Mouse (Mus musculus) stomach, embryonic 15.5 days (tissue): ENCODE measurements around the gene Ccdc184. TPM values are rescaled to one million over a fixed set of nuclear protein-coding genes. Genes with fewer than 3 reads are reported as not detected.

ENCODE experiments used
- ATAC-seq: fragments of 200-750 bp; cut with Nextera tagmentation; 2 replicates; pipeline ENCODE4 v1.8.0; 2017; ENCODE audit warnings: low read depth, moderate number of reproducible peaks, moderate TSS enrichment; ENCODE audit not compliant: insufficient read depth, low FRiP score
- H3K27ac ChIP-seq: fragments of 300-500 bp; sonication (generic); 2 replicates; pipeline ENCODE4 v1.5.1; 2015; ENCODE audit warnings: mild to moderate bottlenecking, inconsistent platforms
- H3K27me3 ChIP-seq: fragments of 300-500 bp; sonication (generic); replicated peaks from 2 replicates; pipeline ENCODE4 v1.6.1; 2015; ENCODE audit warnings: inconsistent platforms
- H3K36me3 ChIP-seq: fragments of 300-500 bp; sonication (generic); 2 replicates; pipeline ENCODE4 v1.6.1; 2015; ENCODE audit warnings: inconsistent platforms
- H3K4me1 ChIP-seq: fragments of 300-500 bp; sonication (generic); 2 replicates; pipeline ENCODE4 v1.6.1; 2015; ENCODE audit warnings: inconsistent platforms
- H3K4me2 ChIP-seq: fragments of 300-500 bp; sonication (generic); 2 replicates; pipeline ENCODE4 v1.6.1; 2015; ENCODE audit warnings: mild to moderate bottlenecking, inconsistent platforms
- H3K4me3 ChIP-seq: fragments of 300-500 bp; sonication (generic); replicated peaks from 2 replicates; pipeline ENCODE4 v1.5.1; 2015; ENCODE audit warnings: inconsistent platforms
- H3K9ac ChIP-seq: fragments of 300-500 bp; sonication (generic); 2 replicates; pipeline ENCODE4 v1.6.1; 2015; ENCODE audit warnings: inconsistent platforms
- H3K9me3 ChIP-seq: fragments of 300-500 bp; sonication (generic); 2 replicates; pipeline ENCODE4 v1.6.1; 2016; ENCODE audit warnings: inconsistent platforms
- WGBS: fragments of 180-500 bp; shearing (Covaris S2); methylation state at CpG from one replicate; pipeline ENCODE4 v1.1.7; 2015; 5-methylcytosine and 5-hydroxymethylcytosine counted together
- polyA plus RNA-seq: library from polyadenylated mRNA; unstranded; fragments of >200 nt; fragmentation: Nextera tagmentation; extraction: Ambion mirVana; gene quantifications from 2 replicates; pipeline ENCODE4 v1.2.1, GENCODE M21; 2015

Gene Ccdc184
- polyA plus RNA-seq, 1 experiment from 2014 or later: 2.0 TPM

- Histone ChIP-seq H3K4me3 (peak overlapping the region; percentile 54), H3K9ac (no peak overlapping the region), H3K27ac (peak overlapping the region; percentile 52), H3K4me2 (peak overlapping the region; percentile 70), H3K9me3 (no peaks in the 10 kb centered on the region), H3K27me3 (0 out of 2 replicates have a peak, but pooled peaks cover 3% of the 10 kb centered on the region), H3K36me3 (no peaks in the 10 kb centered on the region), H3K4me1 (0 out of 2 replicates have a peak, but pooled peaks cover 5% of the 10 kb centered on the region)
- WGBS: 8% methylated on average over 26 of the region's 26 CpGs
- no peak for ATAC-seq
Observed at GRCm38 (mm10) chr15:98180567-98181131, 13.7 kb downstream of the Ccdc184 start.

- H3K36me3 ChIP-seq: no peaks in the 10 kb centered on the region
- peak overlapping the region; percentile 54 for H3K4me3 ChIP-seq
- H3K27me3 ChIP-seq: no peaks in the 10 kb centered on the region
- no peaks in the 10 kb centered on the region for H3K9me3 ChIP-seq
- peak overlapping the region; percentile 52 for H3K27ac ChIP-seq
- H3K9ac ChIP-seq: no peak overlapping the region
- under 1% methylated on average over 30 of the region's 30 CpGs for WGBS
- 0 out of 2 replicates have a peak, but pooled peaks cover 5% of the 10 kb centered on the region for H3K4me1 ChIP-seq
- ATAC-seq: peak; percentile 98
- peak overlapping the region; percentile 70 for H3K4me2 ChIP-seq
Observed at GRCm38 (mm10) chr15:98181132-98181711, 14.3 kb downstream of the Ccdc184 start.

DNA sequence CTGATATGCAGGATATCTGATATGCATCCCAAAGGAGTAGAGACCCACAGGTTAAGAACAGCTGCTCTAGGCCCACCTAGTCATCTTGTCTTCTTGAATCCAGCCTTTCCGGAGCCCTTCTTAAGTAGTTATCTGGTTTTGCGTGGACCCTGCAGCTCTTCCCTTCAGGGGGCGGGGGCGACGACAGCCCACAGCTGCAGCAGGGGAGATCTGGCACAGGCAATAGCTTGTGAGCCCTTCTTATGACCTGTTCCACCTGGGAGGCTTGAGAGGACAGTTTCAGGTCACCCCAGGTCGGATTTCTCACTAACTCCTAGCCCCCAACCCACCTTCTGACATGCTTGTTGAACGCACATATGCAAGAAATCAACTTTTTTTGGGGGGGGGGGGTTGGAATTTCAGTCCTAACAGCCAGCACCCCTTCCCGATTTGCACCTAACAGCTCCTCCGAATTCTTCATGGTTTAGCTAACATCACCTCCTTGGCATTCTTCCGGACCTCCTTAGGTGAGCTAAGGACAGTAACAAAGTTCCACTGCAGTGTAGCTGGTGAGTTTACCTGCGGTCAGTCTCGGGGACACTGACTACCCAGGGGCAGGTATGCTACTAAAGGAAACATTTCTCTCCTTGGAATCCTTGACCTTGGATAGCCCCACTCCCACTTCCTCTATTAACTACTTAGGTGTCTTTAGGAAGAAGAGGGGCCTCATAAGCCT, 15.1 kb downstream of the Ccdc184 start:
- Histone ChIP-seq H3K9me3 (no peaks in the 10 kb centered on the region), H3K9ac (no peak overlapping the region), H3K4me3 (no peak overlapping the region), H3K36me3 (no peaks in the 10 kb centered on the region), H3K27me3 (no peaks in the 10 kb centered on the region), H3K4me2 (peak overlapping the region; percentile 70), H3K27ac (no peak overlapping the region), H3K4me1 (0 out of 2 replicates have a peak, but pooled peaks cover 5% of the 10 kb centered on the region)
- WGBS: 61% methylated on average over 12 of the region's 12 CpGs
- ATAC-seq: no peak

DNA sequence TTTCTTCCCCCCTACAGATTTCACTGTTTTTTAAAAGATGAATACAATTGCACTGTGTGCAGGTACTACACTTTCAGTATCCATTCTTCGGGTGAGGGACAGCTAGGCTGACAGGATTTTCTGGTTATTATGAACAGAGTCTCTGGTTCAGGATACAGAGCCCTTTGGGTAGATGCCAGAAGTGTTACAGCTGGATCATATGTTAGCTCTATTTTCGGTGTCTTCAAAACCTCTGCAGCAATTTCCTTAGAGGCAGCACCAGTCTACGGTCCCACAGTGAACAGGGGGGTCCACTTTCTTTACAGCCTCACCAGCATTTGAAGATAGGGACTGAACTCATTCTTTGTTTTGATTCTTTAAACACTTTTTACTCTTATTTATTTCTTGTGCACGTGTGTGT, 17.5 kb downstream of the Ccdc184 start:
- Histone ChIP-seq H3K27me3 (no peaks in the 10 kb centered on the region), H3K4me1 (0 out of 2 replicates have a peak, but pooled peaks cover 5% of the 10 kb centered on the region), H3K4me3 (no peak overlapping the region), H3K36me3 (no peaks in the 10 kb centered on the region), H3K27ac (no peak overlapping the region), H3K9me3 (no peaks in the 10 kb centered on the region), H3K9ac (no peak overlapping the region), H3K4me2 (no peak overlapping the region)
- no peak for ATAC-seq
- WGBS: 49% methylated on average over 4 of the region's 4 CpGs

DNA sequence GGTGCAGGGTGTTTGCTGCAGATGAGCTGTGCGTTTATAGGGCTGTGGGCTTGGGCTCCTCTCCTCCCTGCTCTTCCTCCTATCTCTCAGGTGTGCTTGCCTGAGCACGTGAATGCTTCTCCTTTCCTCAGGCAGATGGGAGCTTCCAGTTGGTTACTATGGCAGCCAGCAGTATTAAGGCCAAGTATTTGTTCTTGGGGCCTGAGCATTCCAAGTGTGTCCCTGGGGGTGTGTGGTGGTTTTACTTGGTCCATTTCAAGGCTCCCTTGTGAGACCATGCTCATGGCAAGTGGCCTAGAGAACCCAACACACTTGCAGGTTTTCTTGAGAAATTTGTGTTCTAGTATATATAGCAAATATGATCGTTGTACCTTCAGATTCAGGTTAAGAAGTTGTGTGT, 28.5 kb downstream of the Ccdc184 start, which contains the start of gene Olfr288:
Olfr288 (minus strand) TSS at position 101 of the 400 bp plus-strand sequence.
- no peak within 1 kb of the TSS for H3K4me3 ChIP-seq
- H3K4me2 ChIP-seq: no peak within 1 kb of the TSS
- 63% methylated on average over 3 of the region's 3 CpGs for WGBS
- no peaks in the 10 kb centered on the region for H3K36me3 ChIP-seq
- no peaks in the 10 kb centered on the region for H3K9me3 ChIP-seq
- no peak within 1 kb of the TSS for H3K27ac ChIP-seq
- H3K9ac ChIP-seq: no peak within 1 kb of the TSS
- ATAC-seq: no peak
- H3K4me1 ChIP-seq: no peaks in the 10 kb centered on the region
- no peaks in the 10 kb centered on the region for H3K27me3 ChIP-seq

DNA sequence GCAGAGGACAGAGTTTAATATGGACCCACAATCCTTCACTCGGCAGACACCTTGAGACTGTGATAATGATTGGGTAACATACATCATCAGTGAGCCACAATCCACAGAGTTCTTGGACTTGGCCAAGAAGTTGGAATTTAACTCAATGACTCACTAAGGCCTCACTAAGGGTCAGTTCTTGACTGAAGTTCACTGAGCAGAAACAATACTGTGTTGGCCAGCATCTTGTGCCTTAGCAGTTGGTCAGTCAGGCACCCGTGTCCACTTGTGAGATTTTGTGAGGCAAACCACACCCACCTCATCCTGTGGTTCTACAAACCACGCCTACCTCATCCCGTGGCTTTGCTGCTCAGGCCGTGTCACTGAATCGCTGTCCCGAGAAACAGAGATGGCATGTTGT, 42.7 kb downstream of the Ccdc184 start:
- no peaks in the 10 kb centered on the region for H3K27me3 ChIP-seq
- H3K4me1 ChIP-seq: no peaks in the 10 kb centered on the region
- no peak overlapping the region for H3K9ac ChIP-seq
- H3K9me3 ChIP-seq: no peaks in the 10 kb centered on the region
- H3K27ac ChIP-seq: no peak overlapping the region
- WGBS: 83% methylated on average over 7 of the region's 7 CpGs
- H3K4me3 ChIP-seq: no peak overlapping the region
- ATAC-seq: no peak
- H3K36me3 ChIP-seq: no peaks in the 10 kb centered on the region
- H3K4me2 ChIP-seq: no peak overlapping the region

DNA sequence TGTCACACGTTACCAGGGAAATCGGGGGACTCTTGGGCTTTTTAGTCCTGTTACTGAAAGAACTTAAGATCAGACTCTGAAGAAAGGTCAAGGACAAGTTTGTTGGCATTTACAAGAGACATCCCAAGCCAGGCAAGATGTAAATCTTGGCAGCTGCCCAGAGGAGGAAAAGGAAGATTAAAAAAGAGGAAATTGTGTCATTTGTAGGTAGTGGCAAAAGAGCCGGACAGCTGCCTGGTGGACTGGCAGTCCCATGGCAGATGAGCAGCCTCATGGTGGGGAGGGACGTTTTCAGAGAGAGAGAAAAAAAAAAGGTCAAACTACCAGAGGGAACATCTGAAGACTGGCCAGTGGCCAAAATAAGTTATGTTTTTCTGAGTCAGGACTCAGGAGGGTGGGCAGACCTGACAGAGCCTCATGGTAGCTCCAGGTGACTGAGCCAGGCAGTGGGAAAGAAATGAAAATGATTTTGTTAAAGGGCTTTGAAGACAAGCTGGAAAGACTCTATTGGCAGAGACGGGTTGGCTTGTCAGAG, 46.4 kb downstream of the Ccdc184 start:
- WGBS: 73% methylated on average over 5 of the region's 5 CpGs
- no peaks in the 10 kb centered on the region for H3K9me3 ChIP-seq
- H3K4me1 ChIP-seq: no peaks in the 10 kb centered on the region
- H3K4me3 ChIP-seq: no peak overlapping the region
- no peaks in the 10 kb centered on the region for H3K27me3 ChIP-seq
- no peak overlapping the region for H3K9ac ChIP-seq
- no peak overlapping the region for H3K27ac ChIP-seq
- no peak for ATAC-seq
- no peak overlapping the region for H3K4me2 ChIP-seq
- H3K36me3 ChIP-seq: no peaks in the 10 kb centered on the region

DNA sequence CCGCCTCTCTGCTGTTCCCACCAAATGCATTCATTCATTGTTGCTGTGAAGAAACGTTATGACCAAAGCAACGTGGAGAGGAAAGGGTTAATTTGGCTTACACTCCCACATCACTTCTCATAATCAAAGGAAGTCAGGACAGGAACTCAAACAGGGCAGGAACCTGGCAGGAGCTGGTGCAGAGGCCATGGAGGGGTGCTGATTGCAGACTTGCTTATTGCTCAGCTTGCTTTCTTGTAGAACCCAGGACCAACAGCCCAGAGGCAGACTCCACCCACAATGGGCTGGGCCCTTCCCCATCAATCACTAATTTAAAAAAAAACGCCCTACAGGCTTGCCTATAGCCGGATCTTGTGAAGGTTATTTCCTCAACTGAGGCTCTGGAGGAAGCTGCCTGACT, 47.2 kb downstream of the Ccdc184 start:
- Histone ChIP-seq H3K27ac (no peak overlapping the region), H3K4me3 (no peak overlapping the region), H3K4me1 (no peaks in the 10 kb centered on the region), H3K4me2 (no peak overlapping the region), H3K27me3 (no peaks in the 10 kb centered on the region), H3K36me3 (no peaks in the 10 kb centered on the region), H3K9me3 (no peaks in the 10 kb centered on the region), H3K9ac (no peak overlapping the region)
- no peak for ATAC-seq
- WGBS: 62% methylated on average over 5 of the region's 5 CpGs

Other genes with a start within 250 kb of the Ccdc184 start
- gene Tmem106c, start 203.0 kb upstream of the Ccdc184 start, polyA plus RNA-seq: 41.9 and 44.0 TPM in 2 replicates
- gene Col2a1, start 162.5 kb upstream of the Ccdc184 start, polyA plus RNA-seq: 2.5 and 3.3 TPM in 2 replicates
- 28.3 and 31.0 TPM in 2 replicates for gene Pfkm, start 74.6 kb upstream of the Ccdc184 start, polyA plus RNA-seq
- 27.9 and 29.0 TPM in 2 replicates for gene Senp1, start 73.4 kb upstream of the Ccdc184 start, polyA plus RNA-seq
- 42.8 and 43.7 TPM in 2 replicates for gene Asb8, start 1.5 kb upstream of the Ccdc184 start, polyA plus RNA-seq
- not detected in 2 replicates for gene Olfr288, start 28.4 kb downstream of the Ccdc184 start, polyA plus RNA-seq
- not detected in 2 replicates for gene Gm44579, start 53.8 kb downstream of the Ccdc184 start, polyA plus RNA-seq
- not detected in 2 replicates for gene Olfr287, start 53.9 kb downstream of the Ccdc184 start, polyA plus RNA-seq
- not detected in 2 replicates for gene Olfr286, start 67.3 kb downstream of the Ccdc184 start, polyA plus RNA-seq
- gene H1fnt, start 90.1 kb downstream of the Ccdc184 start, polyA plus RNA-seq: not detected in 2 replicates
- gene Zfp641, start 129.0 kb downstream of the Ccdc184 start, polyA plus RNA-seq: 0.55 and 0.62 TPM in 2 replicates
- not detected in 2 replicates for gene Olfr285, start 150.2 kb downstream of the Ccdc184 start, polyA plus RNA-seq
- gene Olfr284, start 173.8 kb downstream of the Ccdc184 start, polyA plus RNA-seq: not detected in 2 replicates
- not detected in 2 replicates for gene Olfr283, start 213.8 kb downstream of the Ccdc184 start, polyA plus RNA-seq